Mouse (Mus musculus) myocyte (in vitro differentiated cells): ENCODE measurements around the gene Adamts18. TPM values are rescaled to one million over a fixed set of nuclear protein-coding genes. Genes with fewer than 3 reads are reported as not detected.

Experiments
- H3K27me3 ChIP-seq: one replicate; pipeline ENCODE4 v1.6.1; 2011; ENCODE audit not compliant: control insufficient read depth, insufficient read depth, insufficient read length
- H3K36me3 ChIP-seq: one replicate; pipeline ENCODE4 v1.6.1; 2011; ENCODE audit not compliant: control insufficient read depth, insufficient read depth
- H3K4me2 ChIP-seq: one replicate; pipeline ENCODE4 v1.6.1; 2011; ENCODE audit warnings: low read depth, control low read depth
- H3K4me3 ChIP-seq: one replicate; pipeline ENCODE4 v1.5.1; 2011; ENCODE audit warnings: mild to moderate bottlenecking, control low read depth, moderate library complexity
- H3K79me2 ChIP-seq: one replicate; pipeline ENCODE4 v1.6.1; 2011; ENCODE audit not compliant: control insufficient read depth, insufficient read depth
- H3ac ChIP-seq: one replicate; pipeline ENCODE4 v1.6.1; 2011; ENCODE audit not compliant: control insufficient read depth, insufficient read length
- CEBPB ChIP-seq: IDR thresholded peaks from 2 replicates; pipeline ENCODE4 v1.6.1; 2011; ENCODE audit warnings: mild to moderate bottlenecking, moderate library complexity; ENCODE audit not compliant: poor library complexity, insufficient read depth, severe bottlenecking
- E2F4 ChIP-seq: IDR thresholded peaks from one replicate; pipeline ENCODE4 v1.6.1; 2011; ENCODE audit warnings: mild to moderate bottlenecking, control low read depth, moderate library complexity; ENCODE audit not compliant: insufficient read depth
- MAX ChIP-seq: IDR thresholded peaks from one replicate; pipeline ENCODE4 v1.6.1; 2011; ENCODE audit warnings: low read depth, mild to moderate bottlenecking, control low read depth
- MYOD1 ChIP-seq, 3 experiments: IDR thresholded peaks; one replicate each; pipeline ENCODE4 v1.6.1; 2011; ENCODE audit warnings: control low read depth in 2 of 3, low read depth in 2 of 3, mild to moderate bottlenecking in 2 of 3, moderate library complexity in 1 of 3; ENCODE audit not compliant: insufficient read length in 2 of 3, control insufficient read depth in 1 of 3
- MYOG ChIP-seq, 3 experiments: IDR thresholded peaks; one replicate each; pipeline ENCODE4 v1.6.1; 2011; ENCODE audit warnings: control low read depth in 2 of 3, low read depth in 2 of 3, mild to moderate bottlenecking in 2 of 3; ENCODE audit not compliant: insufficient read length in 2 of 3, control insufficient read depth in 1 of 3, insufficient read depth in 1 of 3
- POLR2A ChIP-seq: IDR thresholded peaks from one replicate; pipeline ENCODE4 v1.6.1; 2011; ENCODE audit warnings: low read depth, mild to moderate bottlenecking, control low read depth, moderate library complexity; ENCODE audit not compliant: insufficient read length
- POLR2AphosphoS2 ChIP-seq: IDR thresholded peaks from one replicate; pipeline ENCODE4 v1.6.1; 2011; ENCODE audit warnings: low read depth, control low read depth; ENCODE audit not compliant: insufficient read length
- REST ChIP-seq: IDR thresholded peaks from one replicate; pipeline ENCODE4 v1.6.1; 2011; ENCODE audit warnings: mild to moderate bottlenecking, control low read depth, moderate library complexity; ENCODE audit not compliant: insufficient read depth, insufficient read length
- SRF ChIP-seq: IDR thresholded peaks from one replicate; pipeline ENCODE4 v1.6.1; 2011; ENCODE audit warnings: low read depth; ENCODE audit not compliant: control insufficient read depth, insufficient read length
- TCF12 ChIP-seq: IDR thresholded peaks from one replicate; pipeline ENCODE4 v1.6.1; 2011; ENCODE audit warnings: mild to moderate bottlenecking, control low read depth; ENCODE audit not compliant: poor library complexity, insufficient read depth, severe bottlenecking
- TCF3 ChIP-seq: IDR thresholded peaks from one replicate; pipeline ENCODE4 v1.6.1; 2011; ENCODE audit warnings: low read depth, control low read depth; ENCODE audit not compliant: insufficient read length
- USF1 ChIP-seq: IDR thresholded peaks from one replicate; pipeline ENCODE4 v1.6.1; 2011; ENCODE audit warnings: low read depth, mild to moderate bottlenecking, control low read depth, moderate library complexity
- polyA plus RNA-seq: library from polyadenylated mRNA; unstranded; fragments of >200 nt; fragmentation: generic; extraction: Trizol; gene quantifications from one replicate; pipeline ENCODE4 v1.2.1, GENCODE M21; 2012; ENCODE audit warnings: missing spikeins

Gene Adamts18
- polyA plus RNA-seq, 1 experiment = not detected

GRCm38 (mm10) chr8:113721459-113721858 lies 127.1 kb downstream of the Adamts18 start:
- Histone ChIP-seq H3K27me3 (no peaks in the 10 kb centered on the region), H3K79me2 (no peaks in the 10 kb centered on the region), H3K36me3 (no peaks in the 10 kb centered on the region), H3ac (no peak overlapping the region), H3K4me3 (no peak overlapping the region), H3K4me2 (peak overlapping the region; percentile 46)
- no peak for TF ChIP-seq TCF3
- no peak for TF ChIP-seq TCF12
- TF ChIP-seq POLR2A = no peak
- no peak for TF ChIP-seq SRF
- no peak for TF ChIP-seq USF1
- TF ChIP-seq E2F4 = no peak
- no peak for TF ChIP-seq POLR2AphosphoS2
- TF ChIP-seq MAX = no peak
- TF ChIP-seq MYOD1 (IDR thresholded peaks at IDR 0.05; ENCODE audit: control insufficient read depth in 1 of 3, insufficient read length in 2 of 3, low read depth in 2 of 3) = no peak
- no peak for TF ChIP-seq REST
- no peak for TF ChIP-seq MYOG (IDR thresholded peaks at IDR 0.05; ENCODE audit: control insufficient read depth in 1 of 3, insufficient read depth in 1 of 3, insufficient read length in 2 of 3, low read depth in 2 of 3)

GRCm38 (mm10) chr8:113704968-113705367 lies 143.6 kb downstream of the Adamts18 start:
- TF ChIP-seq MYOG (IDR thresholded peaks at IDR 0.05; ENCODE audit: control insufficient read depth in 1 of 3, insufficient read depth in 1 of 3, insufficient read length in 2 of 3, low read depth in 2 of 3) (no peak), TCF12 (no peak), POLR2AphosphoS2 (no peak), SRF (no peak), REST (no peak), POLR2A (no peak), CEBPB (no peak), MAX (no peak), MYOD1 (IDR thresholded peaks at IDR 0.05; ENCODE audit: control insufficient read depth in 1 of 3, insufficient read length in 2 of 3, low read depth in 2 of 3) (no peak), E2F4 (no peak), USF1 (no peak), TCF3 (no peak)
- H3K4me3 ChIP-seq = no peak overlapping the region
- H3K27me3 ChIP-seq = no peaks in the 10 kb centered on the region
- no peak overlapping the region for H3K4me2 ChIP-seq
- no peaks in the 10 kb centered on the region for H3K79me2 ChIP-seq
- no peaks in the 10 kb centered on the region for H3K36me3 ChIP-seq
- H3ac ChIP-seq = no peak overlapping the region

- TF ChIP-seq E2F4 (no peak), USF1 (no peak), REST (no peak), SRF (no peak), MAX (no peak), TCF12 (no peak), MYOD1 (IDR thresholded peaks at IDR 0.05; ENCODE audit: control insufficient read depth in 1 of 3, insufficient read length in 2 of 3, low read depth in 2 of 3) (no peak)
- Histone ChIP-seq H3K4me3 (no peak overlapping the region), H3ac (no peak overlapping the region), H3K4me2 (no peak overlapping the region), H3K27me3 (no peaks in the 10 kb centered on the region), H3K36me3 (no peaks in the 10 kb centered on the region), H3K79me2 (no peaks in the 10 kb centered on the region)
Measured at GRCm38 (mm10) chr8:113691622-113692343, 156.8 kb downstream of the Adamts18 start.

- Histone ChIP-seq H3K4me2 (no peak overlapping the region), H3K79me2 (no peaks in the 10 kb centered on the region), H3ac (no peak overlapping the region), H3K36me3 (no peaks in the 10 kb centered on the region), H3K27me3 (no peaks in the 10 kb centered on the region), H3K4me3 (no peak overlapping the region)
- TF ChIP-seq CEBPB = no peak
- TF ChIP-seq TCF12 = no peak
- TF ChIP-seq MAX = no peak
- TF ChIP-seq E2F4 = no peak
- no peak for TF ChIP-seq POLR2A
- no peak for TF ChIP-seq USF1
- TF ChIP-seq MYOG (IDR thresholded peaks at IDR 0.05; ENCODE audit: control insufficient read depth in 1 of 3, insufficient read depth in 1 of 3, insufficient read length in 2 of 3, low read depth in 2 of 3) = no peak
- no peak for TF ChIP-seq TCF3
- no peak for TF ChIP-seq MYOD1 (IDR thresholded peaks at IDR 0.05; ENCODE audit: control insufficient read depth in 1 of 3, insufficient read length in 2 of 3, low read depth in 2 of 3)
- TF ChIP-seq SRF = no peak
- TF ChIP-seq POLR2AphosphoS2 = no peak
- no peak for TF ChIP-seq REST
Measured at GRCm38 (mm10) chr8:113688543-113688915, 160.0 kb downstream of the Adamts18 start.

GRCm38 (mm10) chr8:113687889-113688542 lies 160.5 kb downstream of the Adamts18 start:
- Histone ChIP-seq H3K79me2 (no peaks in the 10 kb centered on the region), H3K27me3 (no peaks in the 10 kb centered on the region), H3K4me3 (no peak overlapping the region), H3K4me2 (no peak overlapping the region), H3K36me3 (no peaks in the 10 kb centered on the region), H3ac (no peak overlapping the region)
- no peak for TF ChIP-seq MYOG (IDR thresholded peaks at IDR 0.05; ENCODE audit: control insufficient read depth in 1 of 3, insufficient read depth in 1 of 3, insufficient read length in 2 of 3, low read depth in 2 of 3)
- TF ChIP-seq SRF = no peak
- no peak for TF ChIP-seq MAX
- TF ChIP-seq E2F4 = no peak
- TF ChIP-seq USF1 = no peak
- no peak for TF ChIP-seq TCF12
- no peak for TF ChIP-seq MYOD1 (IDR thresholded peaks at IDR 0.05; ENCODE audit: control insufficient read depth in 1 of 3, insufficient read length in 2 of 3, low read depth in 2 of 3)
- no peak for TF ChIP-seq CEBPB
- no peak for TF ChIP-seq POLR2AphosphoS2
- TF ChIP-seq POLR2A = no peak
- no peak for TF ChIP-seq REST
- no peak for TF ChIP-seq TCF3
